Mouse (Mus musculus): Measurements from ENCODE around the gene Il10rb. TPM values are rescaled to one million over a fixed set of nuclear protein-coding genes. Genes with fewer than 3 reads are reported as not detected.

The Il10rb gene
- 15.2 and 17.8 TPM in 2 replicates for polyA plus RNA-seq (2021; fragmentation: Nextera tagmentation)
- long read RNA-seq, experiment 1, transcript Il10rb-201 (7 exons, 1,850 nt): major isoform, 21 of 24 reads
- long read RNA-seq, experiment 1, partial matches to known transcripts: 1 of 24 reads
- long read RNA-seq, experiment 1, other reads (novel, unspliced or antisense): 2 of 24 reads
- long read RNA-seq, experiment 2, transcript Il10rb-201 (7 exons, 1,850 nt): major isoform, 93 of 103 reads
- long read RNA-seq, experiment 2, partial matches to known transcripts: 2 of 103 reads
- long read RNA-seq, experiment 2, other reads (novel, unspliced or antisense): 8 of 103 reads

GRCm38 (mm10) chr16:91405640-91406584 is at the start of gene Il10rb:
Gene Il10rb, plus strand, starts transcription at chr16:91406164.

DNA sequence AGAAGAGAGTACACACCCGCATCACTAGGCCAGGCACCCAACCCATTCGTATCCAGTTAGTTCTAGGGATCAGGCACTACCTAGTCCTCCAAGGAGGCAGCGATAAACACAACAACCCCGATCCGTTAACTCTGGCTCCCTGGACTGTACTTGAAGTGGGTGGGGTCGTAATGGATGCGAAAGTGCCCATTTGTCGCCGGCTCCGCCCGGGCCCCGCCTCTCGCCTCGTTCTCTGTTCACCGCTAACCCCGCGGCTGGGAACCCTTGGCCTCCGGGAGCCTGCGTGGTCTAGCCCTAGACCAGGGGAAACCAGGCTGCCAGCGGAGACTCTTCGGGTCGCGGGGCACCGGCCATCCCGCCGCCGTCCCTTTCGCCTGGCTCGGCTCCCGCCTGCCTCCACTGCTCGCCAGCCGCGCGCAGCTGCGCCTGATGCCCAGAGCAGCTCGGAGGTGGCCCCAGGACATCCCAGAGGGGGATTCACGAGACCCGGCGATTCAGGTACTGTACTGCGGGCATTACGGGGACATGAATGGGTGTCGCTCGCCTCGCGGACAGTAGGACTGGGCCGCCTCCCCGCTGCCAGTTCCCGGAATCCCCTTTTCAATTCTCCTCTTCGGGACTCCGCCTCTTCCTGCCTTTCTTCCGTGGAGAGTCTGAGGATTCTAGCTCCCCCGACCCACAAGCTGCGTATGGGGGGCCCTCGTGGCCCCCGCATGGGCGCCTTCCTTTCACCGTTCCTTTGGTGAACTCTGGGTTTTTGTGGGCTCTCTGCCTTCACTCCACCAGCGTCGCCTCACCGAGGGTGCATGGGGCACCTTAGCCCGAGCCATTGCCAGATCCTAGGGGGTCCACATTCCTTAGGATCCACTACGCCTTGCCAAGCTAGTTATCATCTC is 33.1 kb upstream of the Il10rb start, which contains the start of gene Ifnar2:
TSS of gene Ifnar2 (plus strand) at position 207 of the 896 bp plus-strand sequence.

DNA sequence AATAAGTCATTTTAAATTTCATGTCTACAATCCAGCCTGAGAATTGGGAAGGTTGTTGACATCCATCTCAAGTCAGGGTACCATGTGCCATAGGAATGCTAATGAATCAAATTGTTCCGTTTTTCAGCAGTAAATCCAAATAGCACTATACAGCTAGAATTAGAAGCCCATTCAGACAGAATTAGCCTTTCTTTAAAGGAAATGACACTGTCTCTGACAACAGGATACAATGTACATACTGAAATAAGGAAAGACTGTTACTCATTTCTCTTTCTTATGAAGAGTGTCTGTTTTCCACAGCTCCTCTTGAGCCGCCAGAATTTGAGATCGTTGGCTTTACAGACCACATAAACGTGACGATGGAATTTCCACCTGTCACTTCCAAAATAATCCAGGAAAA is 14.5 kb upstream of the Il10rb start, which contains the start of gene Gm21970:
TSS of gene Gm21970 (plus strand) at position 301 of the 400 bp plus-strand sequence.

Other genes with a start within 250 kb of the Il10rb start
- gene Olig2, start 180.7 kb upstream of the Il10rb start, polyA plus RNA-seq (2021; fragmentation: Nextera tagmentation): 9.7 and 19.2 TPM in 2 replicates
- gene Olig1, start 136.4 kb upstream of the Il10rb start, polyA plus RNA-seq (2021; fragmentation: Nextera tagmentation): 58.9 and 74.9 TPM in 2 replicates
- 63.0 and 66.4 TPM in 2 replicates for gene Ifnar2, start 33.4 kb upstream of the Il10rb start, polyA plus RNA-seq (2021; fragmentation: Nextera tagmentation)
- not detected in 2 replicates for gene Gm21970, start 14.4 kb upstream of the Il10rb start, polyA plus RNA-seq (2021; fragmentation: Nextera tagmentation)
- 14.9 and 15.8 TPM in 2 replicates for gene Ifnar1, start 79.1 kb downstream of the Il10rb start, polyA plus RNA-seq (2021; fragmentation: Nextera tagmentation)
- gene Ifngr2, start 140.9 kb downstream of the Il10rb start, polyA plus RNA-seq (2021; fragmentation: Nextera tagmentation): 75.4 and 79.0 TPM in 2 replicates
- 138 and 169 TPM in 2 replicates for gene Tmem50b, start 191.6 kb downstream of the Il10rb start, polyA plus RNA-seq (2021; fragmentation: Nextera tagmentation)
- 8.5 and 10.9 TPM in 2 replicates for gene Dnajc28, start 212.9 kb downstream of the Il10rb start, polyA plus RNA-seq (2021; fragmentation: Nextera tagmentation)
- 24.0 and 26.1 TPM in 2 replicates for gene Gart, start 240.8 kb downstream of the Il10rb start, polyA plus RNA-seq (2021; fragmentation: Nextera tagmentation)
- gene Son, start 241.3 kb downstream of the Il10rb start, polyA plus RNA-seq (2021; fragmentation: Nextera tagmentation): 63.5 and 63.9 TPM in 2 replicates